Mouse (Mus musculus) T-helper 17 cell (primary cell): Measurements from ENCODE around the gene G3bp2.

Source experiments
- in situ Hi-C, 2 experiments: fragments of 300-600 bp; cut with MboI, MseI; formaldehyde crosslinking; loops; 1 replicate in 1 of 2; 2 replicates in 1 of 2; pipeline ENCODE4 v1.15.1; 2025; ENCODE audit warnings: high pct_unique_total_duplicates in 2 of 2

The G3bp2 gene

GRCm38 (mm10) chr5:92042377-92043348 is 40.9 kb downstream of the G3bp2 start:
- in situ Hi-C loops = loop anchor here in 1 of 2 experiments (5.0 kb wide), 1 partner anchor 85 kb away; no protein-coding TSS in a partner anchor

DNA sequence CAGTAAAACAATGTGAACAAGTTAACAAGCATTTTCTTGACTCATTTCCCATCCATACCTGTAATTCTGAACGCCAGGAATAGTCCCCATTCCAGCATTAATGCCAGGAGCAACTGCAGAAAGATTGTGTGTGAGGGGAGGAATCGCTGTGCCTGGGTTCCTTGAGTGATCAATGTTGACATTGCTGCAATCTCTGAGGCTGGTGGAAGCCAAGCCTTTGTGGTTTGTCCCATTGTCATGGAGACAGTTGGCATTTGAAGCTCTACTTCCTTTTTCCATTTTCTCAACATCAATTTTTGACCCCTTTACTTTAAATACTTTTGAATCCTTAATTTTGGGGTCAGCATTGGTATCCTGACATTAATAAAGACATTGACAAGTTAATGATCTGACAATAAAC is 63.6 kb downstream of the G3bp2 start:
- in situ Hi-C loops = loop anchor here in 1 of 2 experiments (10.0 to 25.0 kb wide), 3 partner anchors 355 to 895 kb away; no protein-coding TSS in a partner anchor

DNA sequence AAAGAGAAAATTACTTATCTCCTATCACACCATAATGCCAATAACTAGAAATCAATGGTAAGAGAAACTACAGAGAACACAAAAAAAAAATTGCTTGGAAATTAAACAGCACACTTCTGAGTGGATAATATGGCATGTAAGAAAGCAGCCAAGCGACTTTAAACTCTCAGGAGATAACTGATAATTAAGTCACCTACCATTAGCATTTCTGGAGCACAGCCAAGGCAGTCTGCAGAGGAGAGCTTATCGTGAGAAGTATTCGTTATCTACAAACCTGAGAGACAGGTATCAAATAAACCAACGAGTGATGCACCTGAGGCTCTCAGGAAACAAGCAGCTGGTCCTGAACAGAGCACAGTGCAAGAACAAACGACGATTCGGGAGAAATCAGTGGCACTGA is 71.8 kb downstream of the G3bp2 start:
- in situ Hi-C loops = loop anchor here in 1 of 2 experiments (25.0 kb wide), 1 partner anchor 524 kb away; no protein-coding TSS in a partner anchor

DNA sequence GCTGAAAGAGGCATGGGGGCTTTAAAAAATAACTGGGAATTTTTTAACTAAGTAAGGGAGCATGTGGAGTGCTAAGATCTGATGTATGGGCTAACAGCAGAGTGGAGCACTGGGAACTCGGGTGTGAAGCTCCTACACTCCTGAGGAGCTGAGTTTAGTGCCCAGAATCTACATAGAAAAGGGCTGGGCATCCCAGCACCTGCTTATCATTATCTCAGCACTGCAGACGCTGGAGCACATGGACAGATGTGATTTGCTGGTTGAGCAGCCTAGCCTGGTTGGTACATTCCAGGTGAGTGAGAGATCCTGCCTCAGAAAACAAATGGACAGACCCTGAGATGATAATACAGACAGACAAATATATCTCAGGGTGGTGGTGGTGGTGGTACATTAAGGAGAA is 73.7 kb downstream of the G3bp2 start:
- in situ Hi-C loops = loop anchor here (10.0 to 25.0 kb wide), 2 partner anchors 105 to 523 kb away; no protein-coding TSS in a partner anchor

- in situ Hi-C loops = loop anchor here (10.0 to 25.0 kb wide), 2 partner anchors 98 to 516 kb away; no protein-coding TSS in a partner anchor
These were observed 80.5 kb downstream of the G3bp2 start for GRCm38 (mm10) chr5:92003011-92003410.
